Mouse (Mus musculus): ENCODE data around the gene Ampd3.

DNA sequence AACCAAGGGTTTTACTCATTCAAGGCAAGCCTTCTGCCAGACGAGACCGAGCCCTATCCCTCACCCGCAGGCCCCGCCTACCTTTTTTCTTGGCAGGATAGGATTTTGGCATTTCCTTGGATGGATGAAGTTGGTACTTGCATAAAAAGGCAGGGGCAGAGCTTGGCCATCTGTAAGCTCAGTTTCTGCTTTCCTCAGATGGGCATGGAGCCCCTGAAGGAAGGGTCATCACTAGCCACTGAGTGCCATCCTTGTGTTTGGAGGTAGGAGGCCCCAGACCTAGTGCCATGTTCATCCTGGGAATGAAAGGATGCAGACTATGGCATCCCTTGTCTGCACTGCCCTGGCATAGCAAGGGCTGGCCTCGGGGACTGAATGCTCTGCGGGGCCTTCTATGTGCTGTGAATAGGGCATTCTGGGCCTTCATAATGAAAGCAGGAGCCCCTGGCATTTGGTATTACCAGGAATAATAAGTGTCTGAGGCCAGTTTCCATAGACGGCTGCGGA, 11.7 kb downstream of the Ampd3 start:
- TF ChIP-seq CTCF (IDR thresholded peaks at IDR 0.05; ENCODE audit: insufficient read depth, low read depth, low read length) (no peak), POLR2A (IDR thresholded peaks at IDR 0.05; ENCODE audit: insufficient read depth, low read depth, low read length) (no peak)
